Mouse (Mus musculus) olfactory bulb, adult 2 months (tissue): ENCODE measurements around the gene Pid1. TPM values are rescaled to one million over a fixed set of nuclear protein-coding genes. Genes with fewer than 3 reads are reported as not detected.
"Not testable (repeated sequence)": the region's sequence is repeated elsewhere in the genome, so short reads cannot be mapped to it uniquely, and the experiment has no call there.

Source experiments
- H3K27ac ChIP-seq: fragments of 200-500 bp; 2 replicates; pipeline ENCODE4 v1.5.1; 2012; ENCODE audit warnings: low read depth, low read length; ENCODE audit not compliant: insufficient read depth
- H3K4me1 ChIP-seq: fragments of 200-500 bp; 2 replicates; pipeline ENCODE4 v1.6.1; 2012; ENCODE audit warnings: low read length; ENCODE audit not compliant: control insufficient read depth, insufficient read depth
- H3K4me3 ChIP-seq: fragments of 200-500 bp; 2 replicates; pipeline ENCODE4 v1.5.1; 2012; ENCODE audit warnings: mild to moderate bottlenecking, low read depth, low read length, moderate library complexity; ENCODE audit not compliant: insufficient read depth
- CTCF ChIP-seq: fragments of 200-500 bp; IDR thresholded peaks from 2 replicates; pipeline ENCODE4 v1.5.1; 2012; ENCODE audit warnings: low read depth, mild to moderate bottlenecking, low read length, moderate library complexity; ENCODE audit not compliant: insufficient read depth
- POLR2A ChIP-seq: fragments of 200-500 bp; IDR thresholded peaks from 2 replicates; pipeline ENCODE4 v1.6.1; 2012; ENCODE audit warnings: mild to moderate bottlenecking, low read depth, low read length, moderate library complexity; ENCODE audit not compliant: insufficient read depth
- WGBS: fragments of 180-500 bp; shearing (Covaris S2); methylation state at CpG from one replicate; pipeline ENCODE4 v1.1.7; 2018; 5-methylcytosine and 5-hydroxymethylcytosine counted together
- polyA plus RNA-seq: library from polyadenylated mRNA; stranded (reverse); fragments of >200 nt; gene quantifications from 2 replicates; pipeline ENCODE4 v1.2.4, GENCODE M21; 2012; ENCODE audit warnings: low replicate concordance; ENCODE audit not compliant: missing spikeins, insufficient read depth, insufficient read length

The Pid1 gene
- polyA plus RNA-seq, 1 experiment = not detected

- 88% methylated on average over 7 of the region's 7 CpGs for WGBS
- Histone ChIP-seq H3K4me3 (no peak overlapping the region), H3K4me1 (no peaks in the 10 kb centered on the region), H3K27ac (no peak overlapping the region)
- TF ChIP-seq CTCF (no peak), POLR2A (no peak)
Observed at GRCm38 (mm10) chr1:84225626-84226025, 138.4 kb downstream of the Pid1 start.

- TF ChIP-seq POLR2A (no peak), CTCF (no peak)
- Histone ChIP-seq H3K4me3 (no peak overlapping the region), H3K27ac (no peak overlapping the region), H3K4me1 (no peaks in the 10 kb centered on the region)
- 89% methylated on average over 1 of the region's 1 CpGs for WGBS
Observed at GRCm38 (mm10) chr1:84222051-84222450, 141.9 kb downstream of the Pid1 start.

- Histone ChIP-seq H3K4me1 (no peaks in the 10 kb centered on the region), H3K27ac (no peak overlapping the region; the same call in 1 of the 2 replicates), H3K4me3 (no peak overlapping the region)
- 46% methylated on average over 7 of the region's 7 CpGs for WGBS
- no peak for TF ChIP-seq CTCF
- TF ChIP-seq POLR2A = no peak
Observed at GRCm38 (mm10) chr1:84218605-84219004, 145.4 kb downstream of the Pid1 start.

DNA sequence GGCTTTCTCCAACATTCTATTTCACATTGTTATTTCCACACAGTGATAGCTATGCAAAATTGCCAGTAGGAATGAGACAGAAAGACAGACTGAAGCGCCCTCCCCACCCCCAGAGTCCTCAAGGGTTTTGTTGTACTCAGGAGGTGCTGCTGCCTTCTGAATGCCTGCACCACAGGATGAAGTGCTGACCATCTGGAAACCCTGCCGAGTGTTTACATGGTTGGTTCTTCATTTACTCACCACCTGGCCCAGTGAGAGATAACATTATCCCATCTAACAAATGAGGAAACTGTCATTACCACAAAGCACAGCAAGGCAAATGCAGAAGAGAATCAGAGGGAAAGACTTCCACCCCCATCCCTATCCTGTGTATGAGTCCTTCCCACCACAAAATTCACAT, 146.2 kb downstream of the Pid1 start:
- 60% methylated on average over 2 of the region's 2 CpGs for WGBS
- Histone ChIP-seq H3K4me3 (no peak overlapping the region), H3K4me1 (no peaks in the 10 kb centered on the region), H3K27ac (no peak overlapping the region)
- no peak for TF ChIP-seq CTCF
- TF ChIP-seq POLR2A = no peak

DNA sequence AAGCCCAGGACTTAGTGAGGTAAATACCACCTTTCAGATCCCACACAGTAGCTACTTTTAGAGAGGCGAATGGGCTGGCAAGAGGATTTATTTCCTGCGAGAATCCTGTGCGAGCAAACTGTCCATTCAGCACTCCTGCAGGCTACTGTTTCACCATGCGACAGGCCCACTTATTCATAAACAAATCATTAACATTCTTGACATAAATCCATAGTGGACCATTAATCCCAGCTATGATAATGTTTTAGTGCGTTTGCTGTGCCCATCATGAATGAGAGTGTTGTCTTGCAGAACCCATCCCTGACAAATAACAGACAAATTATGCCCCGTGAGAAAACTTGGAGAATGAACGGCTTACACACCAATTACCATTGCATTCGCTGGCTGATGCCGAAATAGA, 152.5 kb downstream of the Pid1 start:
- no peak overlapping the region for H3K27ac ChIP-seq
- 31% methylated on average over 9 of the region's 9 CpGs for WGBS
- no peak for TF ChIP-seq CTCF
- no peak for TF ChIP-seq POLR2A
- no peaks in the 10 kb centered on the region for H3K4me1 ChIP-seq
- H3K4me3 ChIP-seq = no peak overlapping the region

GRCm38 (mm10) chr1:84205746-84206145, 158.2 kb downstream of the Pid1 start:
- 100% methylated on average over 3 of the region's 3 CpGs for WGBS
- not testable (repeated sequence) for H3K27ac ChIP-seq, H3K4me1 ChIP-seq, H3K4me3 ChIP-seq

- 88% methylated on average over 4 of the region's 4 CpGs for WGBS
- Histone ChIP-seq H3K27ac (no peak overlapping the region), H3K4me1 (no peaks in the 10 kb centered on the region)
Observed at GRCm38 (mm10) chr1:84203494-84203893, 160.5 kb downstream of the Pid1 start.

DNA sequence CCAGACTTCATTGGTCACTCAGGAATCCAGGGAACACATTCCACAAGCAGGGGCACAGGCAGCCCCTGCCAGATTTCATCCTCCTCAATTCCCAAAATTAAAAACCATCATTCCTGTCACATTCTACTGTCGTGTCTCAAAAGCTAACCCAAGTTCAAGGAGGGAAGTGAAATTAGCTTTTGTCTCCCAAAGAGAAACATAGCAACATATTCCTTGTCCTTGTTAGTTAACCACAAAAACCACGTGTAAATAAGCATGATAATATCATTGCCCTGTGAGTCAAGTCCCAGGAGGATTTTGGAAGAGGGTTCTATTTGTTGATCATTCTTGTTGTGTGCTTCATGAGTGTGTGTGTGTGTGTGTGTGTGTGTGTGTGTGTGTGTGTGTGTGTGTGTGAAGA, 164.1 kb downstream of the Pid1 start:
- TF ChIP-seq CTCF = no peak
- no peak for TF ChIP-seq POLR2A
- Histone ChIP-seq H3K4me1 (no peaks in the 10 kb centered on the region), H3K4me3 (no peak overlapping the region), H3K27ac (no peak overlapping the region)
- 60% methylated on average over 2 of the region's 2 CpGs for WGBS

More at GRCm38 (mm10) chr1:84203494-84203893, 160.5 kb downstream of the Pid1 start:
- no peak overlapping the region for H3K4me3 ChIP-seq
- TF ChIP-seq CTCF (no peak), POLR2A (no peak)

- WGBS = 71% methylated on average over 2 of the region's 2 CpGs
- Histone ChIP-seq H3K4me1 (no peaks in the 10 kb centered on the region), H3K27ac (no peak overlapping the region), H3K4me3 (no peak overlapping the region)
- TF ChIP-seq POLR2A (no peak), CTCF (no peak)
Observed at GRCm38 (mm10) chr1:84198887-84199286, 165.1 kb downstream of the Pid1 start.

DNA sequence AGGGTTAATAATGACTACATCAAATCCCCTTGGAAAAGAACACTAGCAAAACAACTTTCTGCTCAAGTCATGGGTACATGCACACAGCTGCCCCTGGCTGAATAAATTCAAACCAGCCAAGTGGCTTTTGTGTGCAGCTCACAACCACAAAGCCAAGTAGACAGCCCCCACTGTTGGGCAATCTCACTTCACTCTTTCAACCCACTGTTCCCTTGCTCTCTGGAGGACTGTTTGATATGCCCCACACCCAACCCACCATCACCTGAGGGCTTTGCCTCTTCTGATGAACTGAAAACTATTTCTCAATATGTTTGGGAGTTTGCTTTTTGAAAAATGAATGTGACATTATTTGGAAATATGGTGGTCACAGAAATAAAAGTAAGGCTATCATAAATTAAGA, 171.8 kb downstream of the Pid1 start:
- H3K27ac ChIP-seq = no peak overlapping the region
- no peak for TF ChIP-seq POLR2A
- no peak for TF ChIP-seq CTCF
- H3K4me1 ChIP-seq = no peaks in the 10 kb centered on the region
- no peak overlapping the region for H3K4me3 ChIP-seq

DNA sequence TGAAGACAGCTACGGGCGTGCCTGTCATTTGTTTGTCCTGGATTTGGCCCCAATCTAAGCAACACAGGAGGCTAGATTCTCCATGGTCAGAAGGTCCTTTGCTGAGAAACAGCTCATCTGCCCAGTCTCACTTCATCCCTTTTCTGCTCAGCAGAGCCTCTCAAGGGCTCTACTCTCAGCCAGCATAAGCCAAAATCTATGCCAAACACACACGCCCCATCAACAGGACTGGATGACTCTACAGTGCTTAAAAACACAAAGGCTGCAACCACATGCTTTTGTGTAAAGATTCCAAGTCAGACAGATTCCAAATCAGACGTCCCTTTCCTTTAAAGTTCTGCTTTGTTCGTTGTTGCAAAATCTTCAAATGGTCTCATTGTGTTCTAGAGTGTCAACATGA, 174.5 kb downstream of the Pid1 start:
- Histone ChIP-seq H3K4me1 (no peaks in the 10 kb centered on the region), H3K4me3 (no peak overlapping the region), H3K27ac (no peak overlapping the region)
- 67% methylated on average over 5 of the region's 5 CpGs for WGBS
- TF ChIP-seq POLR2A (no peak), CTCF (no peak)
